In the genomic region with DNA sequence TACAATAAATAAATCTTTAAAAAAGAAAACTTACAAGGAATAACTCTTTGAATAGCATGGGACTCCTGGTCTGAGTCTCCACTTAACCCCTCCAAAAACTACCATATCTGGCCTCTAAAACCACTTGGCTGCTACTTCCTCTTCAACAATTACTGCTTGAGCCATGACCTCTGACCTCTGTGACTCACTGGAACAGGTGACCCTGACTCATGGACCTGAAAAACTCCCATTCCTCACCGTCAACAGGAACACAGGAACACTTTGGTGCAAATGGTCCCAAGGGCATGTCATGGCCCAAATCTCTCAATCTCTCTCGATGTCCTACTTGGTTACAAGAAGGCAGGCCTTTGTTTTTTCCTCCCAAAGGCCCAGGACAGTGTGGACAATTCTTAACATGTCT, we compare ENCODE assay signal across 23 mouse cellular contexts.
DNase-seq lines count a peak whose midpoint lies in the region; ATAC-seq lines count a peak whose summit lies in the region.
"Had no signal": no experiment of that assay in that cellular context is flagged by ENCODE, and none has a peak within 500 bp of the region (broad histone marks: within the 10 kb centered on the region; RNA-seq: fewer than 3 reads in every experiment).

No protein-coding gene starts in this region.

- H3K4me3 ChIP-seq in kidney, embryonic 16.5 days (ENCODE audit: low read length), result no peak overlapping the region
- H3K4me3 ChIP-seq in hindbrain, embryonic 16.5 days (ENCODE audit: low read length), result no peak overlapping the region
- H3K4me3 ChIP-seq: forebrain, embryonic 10.5 days; left cerebral cortex, adult 2 months; midbrain, embryonic 15.5 days had no signal

- ATAC-seq in kidney, embryonic 16.5 days (ENCODE audit: low FRiP score, low TSS enrichment), result no peak
- ATAC-seq in hindbrain, embryonic 16.5 days, result no peak
- ATAC-seq: hindbrain, postnatal 0 days had no signal

- no peaks in the 10 kb centered on the region for H3K4me1 ChIP-seq in kidney, embryonic 16.5 days (ENCODE audit: insufficient read depth, low read length)
- H3K4me1 ChIP-seq in hindbrain, embryonic 16.5 days (ENCODE audit: control insufficient read depth, insufficient read depth, low read depth, low read length), result peaks cover 4% of the 10 kb centered on the region; the same call in 1 of the 2 replicates

- DNase-seq in adrenal gland, adult (ENCODE audit: inconsistent age in 2 of 2, low spot score in 1 of 2), result peak; percentile 37 to 56
- DNase-seq in adrenal gland, postnatal 25 days, result no peak
- DNase-seq in lung, postnatal 25 days (ENCODE audit: low spot score), result peak; percentile 21
- no peak for DNase-seq in lung, postnatal 14 days
- DNase-seq in lung, postnatal 36 days, result peak; percentile 50
- no peak for DNase-seq in cerebellum, postnatal 14 days
- DNase-seq: adrenal gland, postnatal 10 days; cerebellum, adult 11-12 months; cerebellum, postnatal 25 days; heart, postnatal 36 days; kidney, adult 11 months; kidney, postnatal 14 days; lung, embryonic 14.5 days; retina, postnatal 1 day; right cerebral cortex, postnatal 4 days had no signal

- no peak overlapping the region for H3K27ac ChIP-seq in kidney, embryonic 16.5 days (ENCODE audit: low read length)
- no peak overlapping the region for H3K27ac ChIP-seq in hindbrain, embryonic 16.5 days (ENCODE audit: low read depth, low read length)
- H3K27ac ChIP-seq: forebrain, embryonic 10.5 days; hindbrain, postnatal 0 days; midbrain, embryonic 15.5 days had no signal

- no peak overlapping the region for H3K9ac ChIP-seq in kidney, embryonic 16.5 days (replicated peaks; ENCODE audit: low read length)
- H3K9ac ChIP-seq in hindbrain, embryonic 16.5 days (ENCODE audit: low read depth, low read length), result no peak overlapping the region
- H3K9ac ChIP-seq: lung, embryonic 14.5 days; midbrain, embryonic 15.5 days had no signal

- no peaks in the 10 kb centered on the region for H3K9me3 ChIP-seq in kidney, embryonic 16.5 days (ENCODE audit: low read length)
- no peaks in the 10 kb centered on the region for H3K9me3 ChIP-seq in hindbrain, embryonic 16.5 days (ENCODE audit: control insufficient read depth, low read length)
- H3K9me3 ChIP-seq: forebrain, embryonic 10.5 days; midbrain, embryonic 15.5 days had no signal

- H3K36me3 ChIP-seq in kidney, embryonic 16.5 days (ENCODE audit: insufficient read depth, low read length), result no peaks in the 10 kb centered on the region
- H3K36me3 ChIP-seq in hindbrain, embryonic 16.5 days (ENCODE audit: control insufficient read depth, insufficient read depth, low read length), result no peaks in the 10 kb centered on the region
- H3K36me3 ChIP-seq: forebrain, embryonic 10.5 days; G1E; midbrain, embryonic 15.5 days had no signal

- no peak overlapping the region for H3K4me2 ChIP-seq in kidney, embryonic 16.5 days (replicated peaks; ENCODE audit: low read depth, low read length)
- no peak overlapping the region for H3K4me2 ChIP-seq in hindbrain, embryonic 16.5 days (ENCODE audit: low read length)
- H3K4me2 ChIP-seq: liver, embryonic 11.5 days; lung, embryonic 14.5 days; midbrain, embryonic 15.5 days had no signal

- WGBS in kidney, embryonic 16.5 days, result 60% methylated on average over 2 of the region's 2 CpGs
- WGBS in hindbrain, embryonic 16.5 days, result 85% methylated on average over 2 of the region's 2 CpGs

- 0 out of 2 replicates have a peak, but pooled peaks cover 2% of the 10 kb centered on the region for H3K27me3 ChIP-seq in kidney, embryonic 16.5 days (ENCODE audit: insufficient read depth, low read length)
- H3K27me3 ChIP-seq in hindbrain, embryonic 16.5 days (replicated peaks; ENCODE audit: control insufficient read depth, insufficient read depth, low read length), result no peaks in the 10 kb centered on the region
- H3K27me3 ChIP-seq: midbrain, embryonic 15.5 days had no signal

Comparison
In these comparisons a context has a peak if more than half of its experiments do, and no peak if none do; other contexts are left out.
1. DNase-seq: peak in adrenal gland, adult (2 of 2), lung, postnatal 25 days (single experiment) and lung, postnatal 36 days (single experiment); none in adrenal gland, postnatal 25 days (single experiment), lung, postnatal 14 days (single experiment) and cerebellum, postnatal 14 days (0 of 2).